Mouse (Mus musculus) stomach, embryonic 14.5 days (tissue): ENCODE results near the gene Wdr70. TPM values are rescaled to one million over a fixed set of nuclear protein-coding genes. Genes with fewer than 3 reads are reported as not detected.
A peak's percentile ranks its signal among the peaks of the same experiment; 100 is the strongest.

ENCODE experiments used
- ATAC-seq: fragments of 200-750 bp; cut with Nextera tagmentation; 2 replicates; pipeline ENCODE4 v1.8.0; 2017; ENCODE audit warnings: low read depth, moderate TSS enrichment; ENCODE audit not compliant: insufficient number of reproducible peaks, insufficient read depth, low FRiP score
- H3K27ac ChIP-seq: fragments of 300-500 bp; sonication (generic); 2 replicates; pipeline ENCODE4 v1.5.1; 2014; ENCODE audit warnings: mild to moderate bottlenecking, low read length, moderate library complexity, mixed read lengths
- H3K27me3 ChIP-seq: fragments of 300-500 bp; sonication (generic); 2 replicates; pipeline ENCODE4 v1.6.1; 2014; ENCODE audit warnings: low read length, control low read depth, mixed read lengths; ENCODE audit not compliant: control insufficient read depth, insufficient read depth
- H3K36me3 ChIP-seq: fragments of 300-500 bp; sonication (generic); 2 replicates; pipeline ENCODE4 v1.6.1; 2014; ENCODE audit warnings: mild to moderate bottlenecking, control low read depth, low read length, moderate library complexity, mixed read lengths; ENCODE audit not compliant: control insufficient read depth, insufficient read depth
- H3K4me1 ChIP-seq: fragments of 300-500 bp; sonication (generic); 2 replicates; pipeline ENCODE4 v1.6.1; 2014; ENCODE audit warnings: low read length, control low read depth, mixed read lengths; ENCODE audit not compliant: control insufficient read depth, insufficient read depth
- H3K4me2 ChIP-seq: fragments of 300-500 bp; sonication (generic); replicated peaks from 2 replicates; pipeline ENCODE4 v1.6.1; 2014; ENCODE audit warnings: low read depth, low read length, control low read depth
- H3K4me3 ChIP-seq: fragments of 300-500 bp; sonication (generic); 2 replicates; pipeline ENCODE4 v1.5.1; 2014; ENCODE audit warnings: low read depth, low read length, control low read depth
- H3K9ac ChIP-seq: fragments of 300-500 bp; sonication (generic); replicated peaks from 2 replicates; pipeline ENCODE4 v1.6.1; 2014; ENCODE audit warnings: low read depth, mild to moderate bottlenecking, control low read depth, low read length, moderate library complexity, mixed read lengths
- H3K9me3 ChIP-seq: fragments of 300-500 bp; sonication (generic); 2 replicates; pipeline ENCODE4 v1.6.1; 2016; ENCODE audit warnings: low read depth, low read length, control low read depth; ENCODE audit not compliant: control insufficient read depth
- WGBS: fragments of 180-500 bp; shearing (Covaris S2); extraction: QIAGEN DNeasy Blood & Tissue Kit; methylation state at CpG from one replicate; pipeline ENCODE4 v1.1.7; 2014; 5-methylcytosine and 5-hydroxymethylcytosine counted together
- polyA plus RNA-seq: library from polyadenylated mRNA; unstranded; fragments of >200 nt; fragmentation: Nextera tagmentation; extraction: Ambion mirVana; gene quantifications from 2 replicates; pipeline ENCODE4 v1.2.1, GENCODE M21; 2014

Gene Wdr70
- polyA plus RNA-seq, 1 experiment from 2014 or later, result 59.1 TPM

DNA sequence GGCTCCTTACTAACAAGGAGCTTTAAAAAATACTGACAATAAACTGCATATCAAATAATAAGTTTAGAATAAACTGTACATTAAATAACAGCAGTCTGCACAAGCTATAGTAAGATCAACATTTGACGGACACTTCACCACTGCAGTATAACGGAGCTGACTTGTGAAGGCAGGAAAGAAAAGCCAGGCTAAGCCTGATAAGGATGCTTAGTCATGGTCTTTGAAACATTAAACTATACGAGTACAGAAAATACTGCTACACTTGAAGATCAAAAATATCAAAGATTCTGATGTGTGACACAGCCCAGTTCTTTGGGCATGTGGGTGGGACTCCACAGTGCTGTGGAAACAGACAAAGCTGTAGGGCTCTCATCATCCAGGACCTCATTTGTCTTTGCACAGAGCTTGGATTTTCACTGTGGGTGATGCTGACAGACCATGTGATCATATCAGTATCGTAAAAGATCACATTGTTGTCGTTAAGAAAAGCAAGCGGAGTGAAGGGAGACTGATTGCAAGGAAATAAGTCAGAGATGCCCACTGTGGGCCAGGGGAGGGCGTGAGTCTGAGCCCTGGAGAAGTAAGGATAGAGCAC is 163.3 kb downstream of the Wdr70 start:
- H3K9me3 ChIP-seq, result no peaks in the 10 kb centered on the region
- no peaks in the 10 kb centered on the region for H3K36me3 ChIP-seq
- no peak for ATAC-seq
- WGBS, result 68% methylated on average over 7 of the region's 7 CpGs
- no peaks in the 10 kb centered on the region for H3K27me3 ChIP-seq
- no peak overlapping the region for H3K4me2 ChIP-seq
- H3K27ac ChIP-seq, result no peak overlapping the region
- H3K9ac ChIP-seq, result no peak overlapping the region
- no peaks in the 10 kb centered on the region for H3K4me1 ChIP-seq
- H3K4me3 ChIP-seq, result no peak overlapping the region

GRCm38 (mm10) chr15:7934580-7934979 is 164.4 kb downstream of the Wdr70 start:
- Histone ChIP-seq H3K4me3 (no peak overlapping the region), H3K27me3 (no peaks in the 10 kb centered on the region), H3K9ac (no peak overlapping the region), H3K4me1 (no peaks in the 10 kb centered on the region), H3K4me2 (no peak overlapping the region), H3K9me3 (no peaks in the 10 kb centered on the region), H3K36me3 (no peaks in the 10 kb centered on the region), H3K27ac (no peak overlapping the region)
- ATAC-seq, result no peak
- 37% methylated on average over 4 of the region's 4 CpGs for WGBS

DNA sequence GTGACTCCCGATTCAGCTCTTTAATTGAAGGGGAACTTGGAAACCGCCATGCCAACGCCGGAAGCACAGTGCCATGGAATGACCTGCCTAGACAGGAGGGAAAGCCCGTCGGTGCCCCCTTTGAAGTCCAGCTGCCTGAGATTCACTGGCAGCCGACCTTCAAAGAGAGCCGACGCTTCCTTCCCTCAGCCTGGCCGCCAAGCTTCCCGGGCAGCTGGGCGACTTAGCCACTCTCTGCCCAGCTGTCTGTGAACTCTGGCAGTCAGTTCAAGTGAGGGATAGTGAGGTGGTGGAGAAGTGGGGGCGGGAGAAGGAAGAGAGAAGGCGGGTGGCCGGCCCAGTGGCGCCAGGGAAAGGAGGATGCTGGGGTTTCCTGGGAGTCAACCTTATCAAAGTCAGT is 164.9 kb downstream of the Wdr70 start:
- Histone ChIP-seq H3K36me3 (no peaks in the 10 kb centered on the region), H3K9ac (no peak overlapping the region), H3K9me3 (no peaks in the 10 kb centered on the region), H3K4me1 (no peaks in the 10 kb centered on the region), H3K27me3 (no peaks in the 10 kb centered on the region), H3K27ac (no peak overlapping the region), H3K4me3 (no peak overlapping the region), H3K4me2 (no peak overlapping the region)
- 44% methylated on average over 16 of the region's 16 CpGs for WGBS
- ATAC-seq, result no peak

GRCm38 (mm10) chr15:7931605-7932008 is 167.4 kb downstream of the Wdr70 start:
- WGBS, result 49% methylated on average over 8 of the region's 8 CpGs
- Histone ChIP-seq H3K27ac (no peak overlapping the region), H3K27me3 (no peaks in the 10 kb centered on the region), H3K9me3 (no peaks in the 10 kb centered on the region), H3K4me1 (no peaks in the 10 kb centered on the region), H3K9ac (no peak overlapping the region), H3K36me3 (no peaks in the 10 kb centered on the region), H3K4me3 (no peak overlapping the region), H3K4me2 (no peak overlapping the region)
- ATAC-seq, result peak; percentile 67; the same call in 1 of the 2 replicates

- Histone ChIP-seq H3K4me1 (no peaks in the 10 kb centered on the region), H3K36me3 (no peaks in the 10 kb centered on the region), H3K4me2 (no peak overlapping the region), H3K4me3 (no peak overlapping the region), H3K27ac (no peak overlapping the region), H3K9ac (no peak overlapping the region), H3K27me3 (no peaks in the 10 kb centered on the region), H3K9me3 (no peaks in the 10 kb centered on the region)
- no peak for ATAC-seq
- WGBS, result 90% methylated on average over 4 of the region's 4 CpGs
Observed at GRCm38 (mm10) chr15:7925382-7925781, 173.6 kb downstream of the Wdr70 start.

DNA sequence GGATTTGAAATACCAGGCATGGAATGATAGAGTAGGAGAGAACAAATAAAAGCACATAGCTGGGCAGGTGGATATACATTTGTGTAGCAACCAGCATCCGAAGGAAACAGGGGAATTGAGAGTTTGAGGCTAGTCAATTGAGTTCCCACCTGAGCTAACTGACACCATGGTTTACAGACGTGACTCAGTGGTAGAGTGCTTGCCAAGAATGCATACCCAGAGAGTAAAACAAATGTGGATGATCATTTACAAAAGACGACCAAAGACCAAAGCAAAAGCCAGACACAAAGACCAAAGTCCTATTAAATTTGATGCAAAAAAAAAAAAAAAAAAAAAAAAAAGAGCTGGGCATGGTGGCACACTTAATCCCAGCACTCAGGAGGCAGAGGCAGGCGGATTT is 175.7 kb downstream of the Wdr70 start:
- Histone ChIP-seq H3K9me3 (no peaks in the 10 kb centered on the region), H3K9ac (no peak overlapping the region), H3K4me2 (no peak overlapping the region), H3K4me3 (no peak overlapping the region), H3K4me1 (no peaks in the 10 kb centered on the region), H3K27me3 (no peaks in the 10 kb centered on the region), H3K36me3 (no peaks in the 10 kb centered on the region), H3K27ac (no peak overlapping the region)
- ATAC-seq, result no peak
- WGBS, result 87% methylated on average over 4 of the region's 4 CpGs

DNA sequence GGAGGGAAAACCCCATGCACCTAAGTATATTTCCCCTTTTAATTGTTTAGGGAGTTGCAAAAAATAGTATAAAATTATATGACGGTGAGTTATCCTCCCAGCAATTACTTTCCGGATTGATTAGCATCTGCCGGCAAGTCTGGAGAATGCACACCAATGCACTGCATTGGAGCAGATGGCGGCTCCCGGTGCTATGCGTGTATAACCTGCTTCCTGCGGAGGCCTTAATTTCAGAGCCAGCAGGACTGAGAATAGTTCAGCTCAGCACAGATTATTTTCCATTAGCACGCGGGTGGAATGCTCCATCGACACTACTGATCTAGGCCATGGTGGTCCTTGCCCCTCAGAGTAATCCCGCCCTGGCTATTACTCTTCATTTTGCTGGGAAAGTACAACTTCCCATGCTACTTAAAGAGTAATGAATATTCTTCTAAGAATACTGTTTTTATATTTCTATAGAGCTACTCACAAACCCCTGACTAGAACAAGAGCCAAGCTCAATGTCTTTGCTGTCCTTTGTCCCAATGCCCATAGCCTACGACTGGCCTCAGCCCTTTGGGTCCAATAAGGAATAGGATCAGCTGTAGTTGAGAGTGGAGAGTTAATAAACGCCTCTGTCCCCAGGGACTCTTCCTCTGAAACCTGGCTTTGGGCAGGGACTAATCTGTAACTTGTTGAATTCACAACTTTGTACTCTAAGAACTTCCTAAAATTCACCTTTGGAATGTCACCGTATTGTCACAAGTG is 176.5 kb downstream of the Wdr70 start:
- no peak overlapping the region for H3K4me2 ChIP-seq
- no peaks in the 10 kb centered on the region for H3K36me3 ChIP-seq
- ATAC-seq, result no peak
- H3K4me3 ChIP-seq, result no peak overlapping the region
- no peaks in the 10 kb centered on the region for H3K9me3 ChIP-seq
- H3K9ac ChIP-seq, result no peak overlapping the region
- H3K27ac ChIP-seq, result no peak overlapping the region
- no peaks in the 10 kb centered on the region for H3K4me1 ChIP-seq
- H3K27me3 ChIP-seq, result no peaks in the 10 kb centered on the region
- WGBS, result 95% methylated on average over 14 of the region's 14 CpGs

GRCm38 (mm10) chr15:7921124-7921523 is 177.9 kb downstream of the Wdr70 start:
- 89% methylated on average over 6 of the region's 6 CpGs for WGBS
- no peak overlapping the region for H3K9ac ChIP-seq
- H3K27ac ChIP-seq, result no peak overlapping the region
- H3K27me3 ChIP-seq, result no peaks in the 10 kb centered on the region
- no peak for ATAC-seq
- no peaks in the 10 kb centered on the region for H3K4me1 ChIP-seq
- no peak overlapping the region for H3K4me2 ChIP-seq
- no peaks in the 10 kb centered on the region for H3K36me3 ChIP-seq
- no peak overlapping the region for H3K4me3 ChIP-seq
- no peaks in the 10 kb centered on the region for H3K9me3 ChIP-seq
